Mouse (Mus musculus) ovary, adult 10 weeks (tissue): ENCODE measurements around the gene Wasf1. TPM values are rescaled to one million over a fixed set of nuclear protein-coding genes. Genes with fewer than 3 reads are reported as not detected.

Experiments used
- polyA plus RNA-seq: library from polyadenylated mRNA; stranded (reverse); fragments of 350-450 nt; fragmentation: Illumina TruSeq; extraction: RNeasy Lipid Tissue Mini Kit (QIAGEN cat#74804); gene quantifications from one replicate; pipeline ENCODE4 v1.2.3, GENCODE M21; 2014

The Wasf1 gene
- polyA plus RNA-seq, result 26.0 TPM

DNA sequence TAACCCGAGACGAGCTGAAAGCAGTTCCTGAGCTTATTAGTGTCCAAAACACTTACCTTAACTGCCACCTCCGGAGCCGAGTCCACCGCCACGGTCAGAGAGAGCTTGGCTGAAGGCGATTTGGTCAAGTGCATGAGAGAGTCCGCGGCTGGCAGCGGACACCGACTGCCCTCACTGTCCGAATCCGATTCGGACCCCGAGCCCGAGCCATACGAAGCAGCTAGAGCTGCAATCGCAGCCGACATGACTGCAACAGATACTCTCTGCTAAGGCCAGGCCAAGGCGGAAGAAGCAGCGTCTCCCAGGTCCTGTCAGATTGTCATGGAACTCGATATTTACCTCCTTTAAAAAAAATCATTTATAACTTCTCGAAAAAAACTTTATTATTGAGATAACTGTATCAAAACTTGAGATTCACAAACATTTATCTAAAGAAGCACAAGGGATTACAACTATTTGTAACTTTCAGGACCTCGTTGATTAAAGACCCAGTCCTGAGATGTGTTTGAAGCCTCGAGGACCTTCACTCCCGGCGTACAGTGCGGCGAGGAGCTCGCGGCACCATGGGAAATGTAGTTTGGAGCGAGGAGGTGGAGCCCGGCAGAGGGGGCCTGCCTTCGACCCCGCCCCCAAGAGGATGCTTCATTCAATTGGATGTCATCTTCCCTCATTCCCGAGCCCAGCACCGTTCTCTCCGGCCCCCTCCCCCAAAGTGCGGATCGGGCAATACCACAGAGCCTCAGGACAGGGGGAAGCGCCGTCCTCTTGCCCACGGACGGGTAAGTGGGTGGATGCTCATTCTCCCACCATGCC is at the start of gene Wasf1, which contains the start of gene Cdc40:
TSS of gene Wasf1 (plus strand) at position 645 of the 813 bp plus-strand sequence.
TSS of gene Cdc40 (minus strand) at position 481 of the 813 bp plus-strand sequence.

Other genes starting within 250 kb of the Wasf1 start
- 0.40 TPM for gene Mettl24, start 200.2 kb upstream of the Wasf1 start, polyA plus RNA-seq
- gene Cdc40, start 164 bp upstream of the Wasf1 start, polyA plus RNA-seq, result 83.5 TPM
- gene Gpr6, start 188.8 kb downstream of the Wasf1 start, polyA plus RNA-seq, result not detected